Mouse (Mus musculus): ENCODE measurements around the gene Nat8f7.
"Not testable (repeated sequence)": the region's sequence is repeated elsewhere in the genome, so short reads cannot be mapped to it uniquely, and the experiment has no call there.

Gene Nat8f7

DNA sequence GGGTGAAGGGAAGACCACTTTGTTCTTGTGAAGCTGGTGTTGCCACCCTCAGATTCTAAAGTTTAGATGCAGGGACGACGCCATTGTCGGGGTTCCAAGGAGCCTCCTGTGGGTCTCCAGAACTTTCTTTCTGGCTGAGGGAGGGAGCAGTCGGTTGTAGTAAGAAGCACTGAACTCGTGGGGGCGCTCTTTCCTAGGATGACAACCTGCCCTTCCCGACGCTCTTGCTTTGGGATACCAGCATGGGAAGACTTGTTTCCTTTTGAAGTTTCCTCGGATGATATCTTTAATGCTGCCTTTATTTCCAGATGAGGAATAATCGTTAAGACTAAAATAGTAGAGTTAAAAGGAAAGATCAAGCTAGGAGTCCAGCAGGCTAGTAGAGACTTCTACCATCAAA is at the start of gene Nat8f7:
TSS of gene Nat8f7 (minus strand) at position 101 of the 400 bp plus-strand sequence.
- not testable (repeated sequence) for DNase-seq (ENCODE audit: low spot score)

DNA sequence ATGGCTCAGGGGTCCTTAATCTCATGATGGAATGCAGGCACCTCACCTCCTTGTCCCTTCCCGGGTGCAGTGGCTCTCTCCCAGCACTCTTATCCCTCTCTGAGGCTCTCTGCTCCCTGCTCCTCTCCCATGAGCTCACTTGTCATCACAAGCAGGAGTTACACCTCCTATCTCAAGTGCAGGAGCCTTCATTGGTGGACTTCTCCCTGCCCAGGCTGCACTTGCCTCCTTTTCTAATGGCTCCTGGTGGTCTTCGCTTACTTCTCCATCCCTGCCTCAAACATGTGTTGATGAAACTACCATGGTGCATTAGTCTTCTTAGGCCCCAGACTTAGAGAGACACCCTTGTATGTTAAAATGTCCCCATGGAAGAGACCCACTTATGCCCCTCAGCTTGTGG is 49.7 kb upstream of the Nat8f7 start:
- not testable (repeated sequence) for DNase-seq (ENCODE audit: low spot score)

DNA sequence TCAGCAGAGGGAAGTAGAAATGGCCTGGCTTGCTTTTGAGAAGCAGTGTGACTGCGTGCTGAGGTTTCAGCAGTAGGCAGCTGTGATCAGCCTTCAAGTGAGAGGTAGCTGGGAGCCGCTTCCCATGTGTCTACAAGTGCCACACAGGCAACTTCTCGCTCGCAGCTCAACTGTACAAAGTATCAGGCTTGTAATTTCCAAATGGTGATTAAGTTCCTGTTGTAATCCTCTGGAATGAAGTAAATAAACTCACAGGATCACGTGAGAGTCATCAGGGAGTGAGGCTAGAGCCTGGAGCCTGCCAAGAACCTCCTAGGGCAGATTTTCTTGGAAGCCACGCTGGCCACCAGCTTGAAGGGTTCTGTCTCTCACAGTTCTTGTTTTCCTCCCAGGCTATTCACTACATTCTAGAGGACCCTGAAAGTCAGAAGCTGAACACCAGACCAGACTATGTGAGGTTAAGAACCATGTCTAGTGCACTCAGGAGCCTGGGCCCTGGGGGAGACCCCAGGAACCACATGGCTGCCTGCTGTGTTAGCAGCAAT is 42.8 kb upstream of the Nat8f7 start:
- not testable (repeated sequence) for DNase-seq (ENCODE audit: low spot score)

DNA sequence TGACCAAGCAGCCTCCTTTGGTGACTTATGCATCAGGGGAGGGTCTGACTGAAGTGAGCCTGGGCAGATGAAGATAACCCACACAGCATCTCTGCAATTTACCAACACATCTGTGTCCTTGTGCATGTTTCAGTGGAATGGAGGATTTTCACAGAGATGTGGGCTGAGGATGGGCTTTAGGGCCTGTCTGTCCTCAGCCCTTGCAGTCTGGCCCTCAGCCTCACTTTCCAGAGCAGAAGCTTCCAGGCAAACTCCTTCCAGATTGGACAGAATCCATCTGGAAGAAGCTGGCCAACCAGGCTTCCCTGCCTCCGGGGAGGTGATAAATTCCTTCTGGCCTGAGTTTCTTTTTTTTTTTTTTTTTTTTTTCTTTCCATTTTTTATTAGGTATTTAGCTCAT is 3.4 kb downstream of the Nat8f7 start:
- not testable (repeated sequence) for DNase-seq (ENCODE audit: low spot score)

DNA sequence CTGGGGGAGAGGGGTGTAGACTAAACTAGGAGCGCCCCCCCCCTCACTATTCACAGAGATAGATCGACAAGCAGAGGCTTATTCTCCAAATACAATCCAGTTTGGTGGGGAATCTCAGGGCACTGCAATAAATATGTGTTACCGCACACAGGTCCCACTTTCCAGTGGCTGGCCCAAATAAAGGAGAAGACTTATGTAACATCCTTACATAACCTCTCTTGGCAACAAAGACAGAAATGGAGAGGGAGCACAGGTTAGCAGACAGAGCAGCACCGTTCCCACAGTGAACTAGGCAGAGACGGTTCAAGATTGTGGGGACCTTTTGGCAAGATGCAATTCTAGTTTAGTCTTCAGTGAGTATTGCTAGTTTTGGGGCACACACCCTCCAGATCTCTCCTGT is 3.8 kb downstream of the Nat8f7 start:
- DNase-seq (ENCODE audit: low spot score): peak; percentile 1

DNA sequence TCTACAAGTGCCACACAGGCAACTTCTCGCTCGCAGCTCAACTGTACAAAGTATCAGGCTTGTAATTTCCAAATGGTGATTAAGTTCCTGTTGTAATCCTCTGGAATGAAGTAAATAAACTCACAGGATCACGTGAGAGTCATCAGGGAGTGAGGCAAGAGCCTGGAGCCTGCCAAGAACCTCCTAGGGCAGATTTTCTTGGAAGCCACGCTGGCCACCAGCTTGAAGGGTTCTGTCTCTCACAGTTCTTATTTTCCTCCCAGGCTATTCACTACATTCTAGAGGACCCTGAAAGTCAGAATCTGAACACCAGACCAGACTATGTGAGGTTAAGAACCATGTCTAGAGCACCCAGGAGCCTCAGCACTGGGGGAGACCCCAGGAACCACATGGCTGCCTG is 11.1 kb downstream of the Nat8f7 start:
- not testable (repeated sequence) for DNase-seq (ENCODE audit: low spot score)

All from left cerebral cortex, adult 11 months (tissue).